Mouse (Mus musculus) heart, postnatal 4 days (tissue): ENCODE results near the gene Erc1. TPM values are rescaled to one million over a fixed set of nuclear protein-coding genes. Genes with fewer than 3 reads are reported as not detected.

Experiments used
- DNase-seq: peaks from one replicate; pipeline ENCODE4 v3.0.0; 2021
- total RNA-seq, 2 experiments: library from RNA; stranded (reverse); gene quantifications; 2 replicates each; pipeline ENCODE4 v1.2.3; 2021

Erc1 gene
- total RNA-seq, 2 experiments from 2014 or later: 42.2 to 44.4 TPM

DNA sequence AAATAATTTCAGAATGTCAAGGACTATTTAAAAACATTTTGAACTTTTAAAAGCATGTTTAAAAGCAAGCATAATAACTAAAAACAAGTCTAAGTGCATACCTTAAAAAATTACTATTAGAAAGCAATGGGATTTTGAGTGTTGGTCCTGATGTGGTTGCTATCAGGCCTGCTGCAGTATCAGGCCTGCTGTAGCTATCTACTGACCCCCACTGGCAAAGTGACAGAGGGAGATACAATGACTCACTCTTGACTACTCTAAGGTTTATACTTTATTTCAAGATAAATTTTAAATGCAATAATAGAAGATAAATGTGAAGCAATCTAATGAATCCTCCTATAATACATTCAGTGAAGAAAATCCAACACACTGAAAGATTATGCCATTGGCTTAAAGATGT lies 138.4 kb downstream of the Erc1 start:
- DNase-seq: peak; percentile 9

DNA sequence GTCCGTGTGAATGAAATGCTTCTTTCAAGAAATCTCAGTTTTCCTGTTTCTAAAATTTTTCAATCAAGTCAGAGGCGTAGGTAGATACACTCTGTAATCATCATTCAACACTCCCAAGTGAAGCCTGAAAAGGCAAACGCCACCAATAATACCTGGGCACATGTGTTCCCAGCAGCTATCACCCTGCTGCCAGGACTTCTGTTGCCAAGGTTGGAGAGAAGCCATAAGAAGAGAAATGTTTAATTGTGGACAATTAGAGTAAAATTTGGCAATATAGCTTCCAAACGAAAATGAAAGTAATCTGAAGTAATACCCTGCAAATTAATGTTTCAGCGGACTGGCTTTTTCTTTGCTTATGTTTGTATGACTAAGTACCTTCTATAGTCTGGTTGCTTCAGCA lies 140.1 kb downstream of the Erc1 start:
- DNase-seq: no peak

DNA sequence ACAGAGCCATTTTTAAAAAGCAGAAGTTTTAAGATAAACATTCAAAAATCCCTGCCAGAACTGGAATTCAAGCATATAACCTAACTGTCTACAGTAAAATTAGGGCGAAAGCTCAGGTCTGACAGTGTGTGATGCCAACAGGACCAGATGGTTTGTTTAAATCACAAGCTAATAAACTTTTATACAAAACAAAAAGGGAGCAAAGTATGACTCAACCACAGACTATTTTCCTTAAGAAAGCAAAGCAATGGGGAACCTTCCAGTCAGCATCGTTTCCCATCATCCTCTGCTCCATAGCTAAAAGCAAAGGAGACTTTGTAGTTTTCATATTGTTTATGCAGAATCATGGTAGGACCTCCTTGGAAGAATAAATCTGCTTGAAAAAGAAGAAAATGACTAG lies 143.1 kb downstream of the Erc1 start:
- DNase-seq: no peak

DNA sequence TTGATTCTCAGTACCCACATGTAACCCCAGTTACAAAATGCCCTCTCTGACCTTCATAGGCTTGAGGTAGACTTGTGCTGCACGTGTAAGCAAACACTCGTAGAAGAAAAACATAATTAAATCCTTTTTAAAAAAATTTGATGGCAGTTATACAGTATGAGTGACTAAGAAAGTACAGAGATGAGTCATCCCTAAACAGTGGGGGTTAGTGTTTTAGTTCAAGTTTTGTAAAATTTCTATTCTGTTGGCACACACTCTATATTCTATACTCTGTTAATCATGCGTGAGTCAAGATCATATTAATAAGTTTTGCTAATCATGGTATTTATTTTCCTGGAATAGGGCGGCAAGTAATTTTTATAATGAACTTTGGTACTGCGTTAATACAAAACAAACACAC lies 155.2 kb downstream of the Erc1 start:
- DNase-seq: no peak

DNA sequence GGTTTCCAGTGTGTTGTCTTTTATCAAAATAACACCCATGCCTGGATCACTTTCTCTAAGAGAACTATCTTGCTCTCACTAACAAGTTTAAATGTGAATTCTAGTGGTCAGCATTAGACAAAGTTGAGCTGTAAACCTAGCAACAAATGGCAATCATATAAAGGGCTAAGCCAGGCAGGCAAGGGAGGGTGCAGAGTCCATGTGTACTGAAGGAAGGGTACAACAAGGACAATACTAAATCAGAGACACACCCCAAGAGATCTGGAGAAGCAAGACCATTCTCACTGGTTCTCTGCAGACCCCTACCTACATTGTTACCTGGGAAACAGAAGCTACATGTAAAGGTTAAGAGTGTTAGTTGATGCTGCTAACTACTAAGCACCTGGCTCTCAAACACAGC lies 161.5 kb downstream of the Erc1 start:
- DNase-seq: no peak

DNA sequence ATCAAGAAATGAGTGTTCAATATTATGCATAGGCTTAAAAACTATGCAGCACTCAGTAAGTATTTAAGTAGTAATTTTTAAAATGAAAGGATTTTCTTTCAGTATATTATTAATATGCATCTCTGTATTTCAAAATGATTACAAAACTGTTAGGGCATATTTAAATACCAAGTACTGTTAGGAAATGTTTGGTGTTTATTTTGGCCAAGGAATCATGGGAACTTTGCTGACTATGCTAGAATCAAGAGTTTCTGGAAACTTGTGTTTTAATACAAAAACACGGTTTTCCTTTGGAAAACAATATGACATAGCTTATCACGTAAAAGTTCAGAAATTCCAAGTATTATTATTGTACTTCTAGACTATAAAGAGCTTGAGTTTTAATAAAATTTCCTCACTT lies 167.2 kb downstream of the Erc1 start:
- no peak for DNase-seq

DNA sequence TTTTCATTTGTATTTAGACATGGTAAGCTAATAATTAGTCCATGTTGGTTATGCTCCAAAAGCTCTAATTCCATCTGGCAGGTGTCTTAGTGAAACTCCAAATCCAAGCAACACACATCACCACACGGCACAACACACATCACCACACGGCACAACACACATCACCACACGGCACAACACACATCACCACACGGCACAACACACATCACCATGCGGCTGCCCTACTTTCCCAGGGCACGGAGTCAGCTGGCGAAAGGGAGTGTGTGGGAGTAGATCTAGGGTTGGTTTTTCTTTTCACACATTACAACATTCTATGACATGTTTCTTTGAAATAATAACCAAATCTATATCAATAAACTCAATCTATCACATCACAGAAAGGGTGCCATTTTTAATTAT lies 173.2 kb downstream of the Erc1 start:
- no peak for DNase-seq

DNA sequence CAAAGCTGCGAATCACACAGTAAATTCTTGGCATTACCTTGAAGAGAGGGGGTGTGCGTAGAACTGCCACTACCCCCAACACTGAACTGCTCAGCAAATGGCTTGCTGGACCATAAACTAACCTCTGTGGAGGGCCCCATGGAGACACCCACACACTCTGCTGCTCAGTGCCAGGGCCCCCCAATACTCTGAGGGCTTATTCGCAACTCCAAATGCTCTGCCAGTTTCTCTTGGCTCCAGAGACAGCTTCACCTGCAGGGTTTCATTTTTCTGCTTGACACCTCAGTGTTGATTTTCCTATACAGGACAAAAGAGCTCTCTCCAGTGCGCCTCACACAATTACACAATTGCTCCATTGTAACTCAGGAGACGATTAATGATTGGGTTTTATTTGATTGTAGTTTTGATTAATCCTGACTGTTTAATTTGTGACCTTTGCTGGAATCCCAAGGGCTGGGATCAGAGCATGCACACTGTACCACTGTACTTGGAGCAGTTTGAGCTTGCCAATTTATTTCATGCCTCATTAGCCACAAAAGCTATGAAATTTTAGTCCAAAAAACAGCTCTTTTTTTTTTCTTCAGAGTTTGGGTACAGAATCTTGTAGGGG lies 173.7 kb downstream of the Erc1 start:
- no peak for DNase-seq

DNA sequence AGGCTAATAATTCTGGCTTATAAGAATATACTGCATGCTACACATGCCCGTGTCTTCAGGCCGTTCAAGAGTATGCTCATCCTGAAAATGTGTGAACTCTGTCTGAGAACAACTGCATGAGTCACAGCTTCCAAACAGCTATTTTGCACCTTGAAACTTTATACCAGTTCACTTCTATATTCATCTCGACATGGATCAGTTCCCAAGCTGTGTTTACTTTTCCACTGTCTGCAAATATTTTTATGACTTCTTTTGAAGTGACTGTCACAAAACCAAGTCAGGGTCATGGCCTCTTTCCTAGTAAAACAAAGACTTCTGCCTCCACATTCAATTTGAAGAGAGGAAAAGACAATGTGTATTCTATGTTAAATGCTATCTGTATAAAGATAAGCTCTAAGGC lies 178.2 kb downstream of the Erc1 start:
- no peak for DNase-seq

DNA sequence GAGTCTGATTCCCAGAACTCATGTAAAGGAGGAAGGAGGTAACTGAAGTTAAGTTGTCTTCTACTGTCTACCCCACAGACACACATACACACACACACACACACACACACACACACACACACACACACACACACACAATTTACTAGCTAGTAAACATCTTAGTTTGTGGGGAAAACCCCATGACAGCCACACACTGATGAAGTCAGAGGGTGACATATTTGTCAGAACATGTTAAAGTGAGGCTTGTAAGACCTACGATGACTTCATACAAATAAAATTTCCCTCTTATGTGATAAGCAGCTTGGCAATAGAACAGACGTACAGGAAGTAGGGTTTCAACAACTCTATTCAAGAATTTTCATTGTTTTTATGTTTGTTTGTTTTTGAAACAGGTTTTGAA lies 185.0 kb downstream of the Erc1 start:
- DNase-seq: no peak

DNA sequence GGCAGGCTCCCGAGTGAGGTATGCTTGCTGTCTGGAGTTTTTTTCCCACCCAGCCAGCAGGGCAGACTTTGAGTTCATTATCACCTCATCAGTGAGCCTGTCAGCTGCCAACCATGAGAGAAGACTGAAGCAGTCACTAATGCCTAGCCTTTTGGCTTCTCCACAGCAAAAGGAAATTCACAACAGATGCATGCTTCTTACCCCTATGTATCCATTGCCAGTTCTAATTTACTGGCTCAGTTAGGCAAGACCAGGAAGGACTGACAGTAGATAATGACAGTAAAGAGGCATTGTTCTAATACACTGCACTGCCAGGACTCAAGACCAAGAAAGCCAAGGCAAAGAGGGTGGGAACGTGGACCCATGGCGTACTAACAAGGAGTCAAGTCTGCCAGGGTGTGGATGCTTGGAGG lies 186.9 kb downstream of the Erc1 start:
- DNase-seq: peak; percentile 10

DNA sequence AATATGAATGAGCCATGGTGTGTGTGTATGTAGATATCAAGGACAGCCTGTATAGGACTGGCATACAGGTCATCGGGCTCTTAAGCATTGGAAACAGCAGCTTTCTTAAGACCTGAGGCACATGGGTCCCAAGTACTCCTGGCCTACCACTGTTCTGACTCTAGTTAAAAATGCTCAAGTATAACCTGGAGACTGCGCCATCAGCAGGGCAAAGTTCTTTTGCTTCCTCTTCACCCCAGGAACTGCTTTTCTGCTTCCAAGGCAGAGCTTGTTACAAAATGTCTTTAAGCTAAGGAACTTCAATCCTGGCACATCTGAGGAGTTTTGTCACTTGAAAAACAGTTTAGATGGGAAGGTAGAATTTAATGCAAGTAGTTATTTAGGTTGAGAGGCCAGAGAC lies 189.5 kb downstream of the Erc1 start:
- no peak for DNase-seq

DNA sequence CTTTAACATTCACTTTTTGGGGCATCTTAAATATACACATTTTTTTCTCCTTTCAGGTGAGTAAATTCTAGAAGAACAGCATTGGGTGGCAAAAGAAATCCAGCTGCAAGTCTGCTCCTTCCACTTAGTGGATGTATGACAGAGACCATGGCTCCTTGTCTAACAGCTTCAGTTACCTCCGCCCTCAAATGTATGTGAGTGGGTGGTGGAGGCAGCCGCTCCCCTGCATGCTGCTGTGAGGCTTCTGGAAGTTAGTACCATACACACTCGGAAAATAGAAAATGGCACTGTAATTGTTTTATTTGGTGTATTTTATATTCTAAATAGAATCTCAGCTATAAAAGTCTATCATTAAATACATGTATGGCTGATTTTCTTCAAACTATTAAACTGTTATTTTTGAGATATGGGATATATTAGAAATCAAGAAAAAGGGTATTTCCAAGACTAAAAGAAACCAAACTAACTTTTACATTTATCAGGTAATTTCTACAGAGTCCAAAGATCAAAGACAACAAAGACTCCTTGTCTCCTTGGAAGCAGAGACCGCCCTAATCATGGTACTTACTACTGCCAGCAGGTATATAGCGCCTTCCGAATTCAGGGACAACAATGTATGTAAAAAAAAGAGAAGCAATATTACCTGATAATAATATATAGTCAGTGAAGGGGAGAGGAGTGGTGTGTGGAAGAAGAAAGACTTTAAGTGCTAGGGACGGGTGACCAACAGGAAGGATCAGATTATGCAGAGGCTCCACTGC lies 190.4 kb downstream of the Erc1 start:
- no peak for DNase-seq

DNA sequence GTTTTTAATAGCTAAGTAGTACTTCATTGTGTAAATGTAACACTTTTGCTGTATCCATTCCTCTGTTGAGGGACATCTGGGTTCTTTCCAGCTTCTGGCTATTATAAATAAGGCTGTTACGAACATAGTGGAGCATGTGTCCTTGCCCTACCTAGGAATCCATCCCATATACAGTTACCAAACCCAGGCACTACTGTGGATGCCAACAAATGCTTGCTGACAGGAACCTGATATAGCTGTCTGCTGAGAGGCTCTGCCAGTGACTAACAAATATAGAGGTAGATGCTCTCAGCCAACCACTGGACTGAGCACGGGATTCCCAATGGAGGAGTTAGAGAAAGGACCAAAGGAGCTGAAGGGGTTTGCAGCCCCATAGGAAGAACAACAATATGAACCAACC lies 193.2 kb downstream of the Erc1 start:
- peak; percentile 28 for DNase-seq

DNA sequence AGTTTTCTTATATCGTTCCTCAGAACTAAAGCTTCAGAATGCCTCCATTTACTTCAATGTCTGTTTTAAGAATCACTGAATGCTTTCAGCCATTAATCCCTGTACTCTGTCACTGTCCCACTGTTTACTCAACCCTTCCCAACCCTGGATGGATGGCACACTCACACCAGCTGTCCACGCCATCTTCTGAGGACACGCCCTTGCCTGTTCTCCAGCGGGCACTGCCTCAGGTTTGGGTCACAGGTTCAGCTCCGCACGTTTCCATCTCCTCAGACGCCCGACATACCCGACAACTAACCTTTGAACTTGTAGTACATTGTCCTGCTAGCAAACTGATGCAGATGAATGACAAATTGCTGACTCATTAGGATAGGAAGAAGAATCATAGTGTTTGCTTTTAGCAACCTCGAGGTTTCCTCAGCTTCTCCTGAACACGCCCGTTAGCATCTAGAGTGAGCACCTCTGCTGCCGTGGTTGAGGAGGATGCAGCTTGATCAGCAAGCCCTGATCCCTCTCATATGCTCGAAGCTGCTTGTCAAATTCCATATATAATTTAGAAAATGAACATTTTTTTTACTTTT lies 204.0 kb downstream of the Erc1 start:
- DNase-seq: no peak

DNA sequence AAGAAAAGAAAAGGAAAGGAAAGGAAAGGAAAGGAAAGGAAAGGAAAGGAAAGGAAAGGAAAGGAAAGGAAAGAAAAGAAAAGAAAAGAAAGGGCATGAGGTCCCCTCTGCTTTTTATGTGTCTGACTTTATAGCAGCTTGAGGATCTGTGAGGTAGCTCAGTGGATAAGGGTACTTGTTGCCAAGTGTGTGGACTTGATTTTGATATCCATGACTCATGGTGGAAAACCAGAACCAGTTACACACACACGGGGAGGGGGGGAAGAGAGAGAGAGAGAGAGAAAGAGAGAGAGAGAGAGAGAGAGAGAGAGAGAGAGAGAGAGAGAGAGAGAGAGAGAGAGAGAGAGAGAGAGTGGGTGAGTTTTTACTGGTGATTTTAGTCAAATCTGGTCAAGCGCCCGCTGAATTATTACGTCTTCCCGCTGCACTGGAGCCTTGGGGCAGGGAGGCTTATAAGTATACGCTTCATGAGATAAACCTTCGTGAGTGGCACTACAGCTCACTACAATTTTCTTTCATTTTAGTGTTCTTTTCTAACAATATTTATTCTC lies 204.7 kb downstream of the Erc1 start:
- DNase-seq: no peak

DNA sequence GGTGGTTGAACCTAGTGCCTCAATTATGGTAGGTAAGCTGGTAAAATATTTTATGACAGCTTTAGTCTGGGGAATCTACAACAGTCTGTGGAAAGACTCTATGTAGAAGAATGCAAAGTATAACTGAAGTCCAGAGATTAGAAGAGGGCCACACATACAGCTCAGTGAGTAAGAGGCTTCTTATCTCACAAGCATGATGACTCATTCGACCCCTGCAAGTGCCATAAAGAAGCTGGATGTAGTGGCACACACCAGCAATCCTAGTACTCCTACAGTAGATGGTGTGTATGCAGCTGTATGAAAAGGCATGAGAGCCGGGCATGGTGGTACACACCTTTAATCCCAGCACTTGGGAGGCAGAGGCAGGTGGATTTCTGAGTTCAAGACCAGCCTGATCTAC lies 205.2 kb downstream of the Erc1 start:
- no peak for DNase-seq

DNA sequence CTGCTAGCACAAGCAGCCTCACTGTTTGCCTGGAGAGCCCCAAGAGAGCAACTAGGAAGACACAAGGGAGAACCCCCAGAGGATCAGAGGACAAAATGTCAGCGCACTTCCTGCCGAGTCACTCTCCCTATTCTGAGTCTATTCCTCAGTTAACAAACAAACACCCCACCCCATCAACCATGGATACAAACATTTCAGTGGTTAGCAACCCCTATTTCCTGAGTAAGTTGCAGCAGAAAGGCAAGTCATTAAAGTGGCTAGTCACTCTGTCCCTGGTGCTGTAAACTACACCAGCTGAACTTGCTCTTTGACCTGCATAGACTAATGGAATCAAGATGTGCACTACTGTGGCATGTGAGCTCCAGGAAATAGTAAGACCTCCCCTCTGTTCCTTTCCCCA lies 212.3 kb downstream of the Erc1 start:
- DNase-seq: no peak

DNA sequence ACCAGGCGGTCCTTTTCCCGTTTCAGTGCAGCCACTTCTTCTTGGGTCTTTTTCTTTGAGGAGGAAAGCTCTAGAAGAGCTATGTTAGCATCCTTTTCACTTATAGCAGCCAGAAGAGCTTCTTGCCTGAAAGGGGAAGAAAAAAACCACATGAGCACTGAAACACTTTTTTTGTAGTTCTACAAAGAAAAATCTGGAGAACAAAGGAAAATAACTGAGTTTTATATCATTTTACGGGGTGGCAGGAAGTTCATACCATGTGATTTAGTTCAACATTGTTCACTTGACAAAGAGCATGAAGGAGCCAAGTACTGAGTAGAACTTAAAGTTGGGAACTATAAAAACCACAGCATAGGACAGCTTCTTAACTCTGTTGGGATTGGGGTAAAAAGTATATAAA lies 217.3 kb downstream of the Erc1 start:
- no peak for DNase-seq

DNA sequence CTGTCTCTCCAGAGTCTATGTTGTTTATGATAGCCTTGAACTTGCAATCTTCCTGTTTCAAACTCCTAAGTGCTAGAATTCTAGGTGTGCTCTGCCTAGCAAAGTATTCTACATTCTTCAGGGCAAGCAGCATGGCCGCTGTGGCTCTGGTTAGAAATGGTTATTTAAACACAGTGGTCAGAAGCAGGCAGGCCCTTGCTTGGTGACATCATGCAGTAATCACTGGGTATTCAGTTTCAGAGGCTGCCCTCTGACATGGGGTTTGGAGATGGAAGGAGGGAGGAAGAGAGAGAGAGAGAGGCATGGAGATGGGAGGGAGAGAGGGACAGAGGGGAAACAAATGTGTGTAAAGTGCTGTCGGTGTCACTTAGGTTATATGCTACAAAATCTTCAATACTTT lies 246.6 kb downstream of the Erc1 start:
- no peak for DNase-seq

DNA sequence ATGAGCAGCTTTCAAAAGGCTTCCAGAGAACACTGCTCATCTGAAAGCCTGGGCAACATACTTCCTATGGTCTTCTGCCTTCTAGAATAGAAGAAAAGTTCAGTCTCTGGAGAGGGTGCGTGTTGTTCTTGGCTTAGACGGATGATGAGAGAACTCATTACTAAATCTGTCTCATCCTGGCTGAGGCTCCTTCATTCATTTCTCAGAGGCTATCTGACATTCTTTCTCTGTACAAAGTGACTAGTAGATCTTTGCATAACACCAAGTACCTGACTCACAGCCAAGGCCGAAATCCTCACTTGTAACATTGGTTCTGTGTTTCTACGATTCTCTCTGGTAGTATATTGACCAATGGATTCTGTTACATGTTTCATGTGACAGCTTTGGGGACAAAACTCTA lies 252.5 kb downstream of the Erc1 start:
- DNase-seq: no peak

DNA sequence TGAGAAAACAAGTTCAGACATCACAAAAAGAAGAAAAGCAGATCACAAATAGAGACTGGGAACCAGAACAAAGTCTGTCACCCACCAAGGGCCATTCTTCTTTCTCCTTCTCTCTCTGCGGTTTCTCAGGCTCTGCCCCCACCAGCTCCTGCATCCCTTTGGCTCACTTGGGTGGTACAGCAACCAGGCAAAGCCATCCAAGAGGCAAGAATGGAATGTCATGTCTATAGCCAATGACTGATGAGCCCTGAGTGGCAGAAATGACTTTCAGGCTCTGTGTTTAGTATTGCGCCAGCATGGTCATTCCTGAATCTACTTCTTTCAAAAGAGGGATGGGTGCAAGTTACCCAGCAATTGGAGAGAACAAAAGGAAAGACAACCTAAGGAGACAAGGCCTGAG lies 257.1 kb downstream of the Erc1 start:
- no peak for DNase-seq

DNA sequence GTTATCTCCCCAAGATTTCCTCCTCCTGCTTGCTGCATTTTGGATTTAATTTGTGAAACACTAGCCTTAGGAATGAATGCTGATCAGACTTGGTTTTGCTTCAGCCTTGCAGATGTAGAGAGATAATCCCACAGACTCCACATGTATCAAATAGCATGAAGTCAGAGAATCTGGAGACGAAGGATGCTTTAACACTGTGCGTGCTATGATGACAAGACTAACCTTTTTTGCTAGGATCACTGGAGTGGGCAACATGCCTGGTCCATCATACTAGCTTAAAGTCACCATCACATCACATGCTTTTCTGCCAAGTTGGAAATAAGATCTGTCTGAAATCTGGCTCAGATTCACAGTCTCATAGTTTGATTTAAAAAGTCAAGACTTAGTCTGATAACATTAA lies 260.1 kb downstream of the Erc1 start:
- no peak for DNase-seq

DNA sequence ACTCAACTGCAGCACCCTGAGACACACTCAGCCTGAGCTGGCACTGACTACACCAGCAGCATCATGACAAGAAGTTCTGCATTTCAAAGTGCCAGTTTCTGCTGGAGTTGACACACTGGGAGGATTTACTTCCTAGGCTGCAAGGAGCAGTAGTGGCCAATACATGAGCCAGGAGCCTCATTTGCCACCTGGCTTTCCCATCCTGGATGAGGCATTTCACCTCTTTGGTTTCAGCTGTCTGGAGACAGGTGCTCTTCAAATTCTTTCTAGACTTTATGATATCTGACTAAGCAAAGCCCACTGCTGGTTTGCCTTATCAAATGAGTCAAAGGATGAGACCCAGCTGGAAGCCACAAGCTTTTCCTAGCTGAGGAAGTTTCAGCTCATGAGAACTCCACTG lies 260.5 kb downstream of the Erc1 start:
- no peak for DNase-seq
